Mouse (Mus musculus) liver, embryonic 13.5 days (tissue): Measurements from ENCODE around the gene Ralbp1. TPM values are rescaled to one million over a fixed set of nuclear protein-coding genes. Genes with fewer than 3 reads are reported as not detected.

Source experiments
- ATAC-seq: fragments of 200-750 bp; cut with Nextera tagmentation; 2 replicates; pipeline ENCODE4 v1.8.0; 2017; ENCODE audit warnings: low read depth, mild to moderate bottlenecking, moderate number of reproducible peaks, moderate library complexity
- DNase-seq: peaks from one replicate; pipeline ENCODE4 v3.0.0; 2022
- H3K27ac ChIP-seq: fragments of 300-500 bp; sonication (generic); 2 replicates; pipeline ENCODE4 v1.5.1; 2015; ENCODE audit warnings: moderate library complexity, mild to moderate bottlenecking, inconsistent platforms
- H3K27me3 ChIP-seq: fragments of 300-500 bp; sonication (generic); 2 replicates; pipeline ENCODE4 v1.6.1; 2015; ENCODE audit warnings: mild to moderate bottlenecking, inconsistent platforms
- H3K36me3 ChIP-seq: fragments of 300-500 bp; sonication (generic); 2 replicates; pipeline ENCODE4 v1.6.1; 2015; ENCODE audit warnings: mild to moderate bottlenecking, inconsistent platforms
- H3K4me1 ChIP-seq: fragments of 300-500 bp; sonication (generic); replicated peaks from 2 replicates; pipeline ENCODE4 v1.6.1; 2015; ENCODE audit warnings: inconsistent platforms
- H3K4me2 ChIP-seq: fragments of 300-500 bp; sonication (generic); 2 replicates; pipeline ENCODE4 v1.6.1; 2015; ENCODE audit warnings: inconsistent platforms, mild to moderate bottlenecking, moderate library complexity
- H3K4me3 ChIP-seq: fragments of 300-500 bp; sonication (generic); replicated peaks from 2 replicates; pipeline ENCODE4 v1.5.1; 2015; ENCODE audit warnings: mild to moderate bottlenecking, inconsistent platforms
- H3K9ac ChIP-seq: fragments of 300-500 bp; sonication (generic); 2 replicates; pipeline ENCODE4 v1.6.1; 2015; ENCODE audit warnings: mild to moderate bottlenecking, inconsistent platforms
- H3K9me3 ChIP-seq: fragments of 300-500 bp; sonication (generic); replicated peaks from 2 replicates; pipeline ENCODE4 v1.6.1; 2016; ENCODE audit warnings: inconsistent platforms
- WGBS: fragments of 180-500 bp; shearing (Covaris S2); methylation state at CpG from one replicate; pipeline ENCODE4 v1.1.7; 2015; ENCODE audit not compliant: insufficient replicate concordance; 5-methylcytosine and 5-hydroxymethylcytosine counted together
- polyA plus RNA-seq: library from polyadenylated mRNA; unstranded; fragments of >200 nt; fragmentation: Nextera tagmentation; extraction: Ambion mirVana; gene quantifications from 2 replicates; pipeline ENCODE4 v1.2.1, GENCODE M21; 2015

Ralbp1 gene
- polyA plus RNA-seq, 1 experiment from 2014 or later: 53.3 TPM

DNA sequence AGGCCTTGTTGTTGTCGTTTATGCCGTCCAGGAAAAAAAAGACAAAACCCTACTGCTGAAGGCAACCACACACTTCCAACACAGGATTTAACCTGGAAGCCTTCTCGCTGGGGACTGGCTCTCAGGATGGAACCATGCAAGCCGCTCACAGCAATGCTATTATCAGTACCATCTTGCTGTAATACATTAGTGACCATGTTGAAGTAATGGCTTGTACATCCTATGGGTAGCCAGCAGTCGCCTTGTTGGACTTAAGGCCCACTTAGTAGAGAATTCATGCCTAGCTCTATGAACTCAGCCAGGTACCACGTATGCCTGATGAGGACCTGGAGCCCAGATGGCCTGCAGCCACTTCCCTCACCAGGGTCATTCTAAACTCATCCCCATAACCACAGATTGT lies 40.2 kb downstream of the Ralbp1 start:
- no peak for DNase-seq
- WGBS: 76% methylated on average over 6 of the region's 6 CpGs

DNA sequence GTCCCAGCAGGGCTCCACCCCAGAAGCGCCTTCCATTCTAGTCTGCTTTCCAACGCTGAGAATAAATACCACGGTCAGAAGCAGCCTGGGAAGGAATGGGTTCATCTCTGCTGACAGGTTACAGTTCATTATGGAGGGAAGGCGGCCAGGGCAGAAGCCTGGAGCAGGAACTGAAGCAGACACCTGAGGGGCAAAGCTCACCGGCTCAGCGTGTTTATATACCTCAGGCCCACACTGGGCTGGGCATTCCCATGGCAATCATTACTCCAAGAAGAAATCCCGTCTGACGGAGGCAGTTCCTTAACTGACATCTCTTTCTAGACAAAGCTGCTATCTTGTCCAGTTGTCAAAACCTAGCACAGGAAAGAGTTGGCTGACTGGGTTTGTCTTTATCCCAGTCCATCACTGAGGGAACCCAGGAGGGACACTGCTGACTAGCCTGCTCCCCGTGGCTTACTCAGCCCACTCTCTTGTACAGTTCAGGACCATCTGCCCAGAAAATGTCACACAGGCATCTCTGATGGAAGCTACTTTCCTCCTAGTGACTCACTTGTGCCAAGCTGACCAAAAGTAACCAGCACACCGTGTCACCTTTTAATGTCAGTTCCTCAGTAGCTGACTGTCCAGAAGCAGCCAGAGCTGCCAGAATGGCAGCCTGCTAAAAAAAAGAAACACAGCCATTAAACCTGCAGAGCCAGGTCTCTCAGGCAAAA lies 42.8 kb downstream of the Ralbp1 start:
- ATAC-seq: no peak
- no peak for DNase-seq
- Histone ChIP-seq H3K27ac (no peak overlapping the region), H3K4me1 (no peaks in the 10 kb centered on the region), H3K27me3 (no peaks in the 10 kb centered on the region), H3K9ac (no peak overlapping the region), H3K9me3 (no peaks in the 10 kb centered on the region), H3K36me3 (peaks cover 54% of the 10 kb centered on the region), H3K4me3 (no peak overlapping the region), H3K4me2 (no peak overlapping the region)
- WGBS: 81% methylated on average over 10 of the region's 10 CpGs

More for the DNA sequence above, 40.2 kb downstream of the Ralbp1 start:
- Histone ChIP-seq H3K27ac (no peak overlapping the region), H3K4me3 (no peak overlapping the region), H3K9ac (no peak overlapping the region), H3K9me3 (no peaks in the 10 kb centered on the region), H3K27me3 (no peaks in the 10 kb centered on the region), H3K36me3 (peaks cover 46% of the 10 kb centered on the region), H3K4me1 (no peaks in the 10 kb centered on the region), H3K4me2 (no peak overlapping the region)
- ATAC-seq: no peak

DNA sequence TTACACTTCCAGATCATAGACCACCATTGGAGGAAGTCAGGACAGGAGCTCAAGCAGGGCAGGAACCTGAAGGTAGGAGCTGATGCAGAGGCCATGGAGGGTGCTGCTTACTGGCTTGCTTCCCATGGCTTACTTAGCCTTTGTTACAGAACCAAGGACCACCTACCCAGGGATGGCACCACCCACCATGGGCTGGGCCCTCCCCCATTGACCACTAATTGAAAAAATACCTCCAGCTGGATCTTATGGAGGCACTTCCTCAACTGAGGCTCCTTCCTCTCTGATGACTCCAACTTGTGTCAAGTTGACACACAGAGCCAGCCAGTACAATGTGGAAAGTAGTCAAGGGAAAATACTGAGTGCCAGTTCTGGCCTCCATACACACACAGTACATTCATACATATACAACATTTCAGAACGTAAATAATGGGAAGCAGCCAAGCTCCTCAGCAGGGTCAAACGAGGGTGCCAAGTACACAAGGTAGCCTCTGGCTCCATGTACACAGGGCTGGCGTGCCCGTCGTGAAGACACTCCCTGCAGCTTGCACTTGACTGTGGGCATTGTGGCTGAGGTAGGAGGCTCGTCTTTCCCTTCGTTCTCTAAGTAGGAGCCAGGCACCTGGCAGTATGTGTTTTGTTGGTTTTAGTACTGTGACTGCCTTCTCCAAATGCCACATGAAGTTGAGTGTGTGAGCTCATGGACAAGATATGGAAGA lies 45.9 kb downstream of the Ralbp1 start:
- Histone ChIP-seq H3K36me3 (peaks cover 82% of the 10 kb centered on the region), H3K27me3 (no peaks in the 10 kb centered on the region), H3K27ac (no peak overlapping the region), H3K9ac (no peak overlapping the region), H3K4me2 (no peak overlapping the region), H3K9me3 (no peaks in the 10 kb centered on the region), H3K4me3 (no peak overlapping the region), H3K4me1 (no peaks in the 10 kb centered on the region)
- DNase-seq (no peak), ATAC-seq (no peak)
- 81% methylated on average over 7 of the region's 7 CpGs for WGBS

- H3K27me3 ChIP-seq: no peaks in the 10 kb centered on the region
These were observed 48.9 kb downstream of the Ralbp1 start for GRCm38 (mm10) chr17:65836746-65837145.

DNA sequence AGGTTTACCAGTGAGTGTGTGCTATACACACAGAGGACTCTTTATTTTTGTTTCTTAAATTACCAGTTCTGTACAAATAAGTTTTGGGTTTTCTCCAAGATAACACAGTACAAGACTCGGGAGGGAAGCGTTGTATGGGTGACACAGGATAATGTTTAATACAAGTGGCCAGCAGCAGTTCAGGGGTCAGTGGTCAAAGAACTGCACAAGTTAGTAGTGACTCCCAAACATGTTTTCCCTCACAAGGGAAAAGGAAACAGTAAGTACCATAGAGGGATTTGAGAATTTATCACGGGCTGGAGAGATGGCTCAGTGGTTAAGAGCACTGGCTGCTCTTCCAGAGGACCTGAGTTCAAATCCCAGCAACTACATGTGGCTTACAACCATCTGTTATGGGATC lies 51.7 kb downstream of the Ralbp1 start:
- WGBS: 83% methylated on average over 3 of the region's 3 CpGs
- no peak overlapping the region for H3K4me3 ChIP-seq
- H3K9ac ChIP-seq: no peak overlapping the region
- H3K36me3 ChIP-seq: peaks cover 93% of the 10 kb centered on the region
- DNase-seq (no peak), ATAC-seq (no peak)
- H3K27ac ChIP-seq: no peak overlapping the region
- H3K9me3 ChIP-seq: no peaks in the 10 kb centered on the region
- no peaks in the 10 kb centered on the region for H3K27me3 ChIP-seq
- no peak overlapping the region for H3K4me2 ChIP-seq
- no peaks in the 10 kb centered on the region for H3K4me1 ChIP-seq

More at GRCm38 (mm10) chr17:65836746-65837145, 48.9 kb downstream of the Ralbp1 start:
- Histone ChIP-seq H3K9me3 (no peaks in the 10 kb centered on the region), H3K9ac (no peak overlapping the region), H3K4me3 (no peak overlapping the region), H3K4me1 (no peaks in the 10 kb centered on the region), H3K36me3 (peaks cover 91% of the 10 kb centered on the region), H3K27ac (no peak overlapping the region), H3K4me2 (no peak overlapping the region)
- ATAC-seq (no peak), DNase-seq (no peak)
- 72% methylated on average over 3 of the region's 3 CpGs for WGBS

DNA sequence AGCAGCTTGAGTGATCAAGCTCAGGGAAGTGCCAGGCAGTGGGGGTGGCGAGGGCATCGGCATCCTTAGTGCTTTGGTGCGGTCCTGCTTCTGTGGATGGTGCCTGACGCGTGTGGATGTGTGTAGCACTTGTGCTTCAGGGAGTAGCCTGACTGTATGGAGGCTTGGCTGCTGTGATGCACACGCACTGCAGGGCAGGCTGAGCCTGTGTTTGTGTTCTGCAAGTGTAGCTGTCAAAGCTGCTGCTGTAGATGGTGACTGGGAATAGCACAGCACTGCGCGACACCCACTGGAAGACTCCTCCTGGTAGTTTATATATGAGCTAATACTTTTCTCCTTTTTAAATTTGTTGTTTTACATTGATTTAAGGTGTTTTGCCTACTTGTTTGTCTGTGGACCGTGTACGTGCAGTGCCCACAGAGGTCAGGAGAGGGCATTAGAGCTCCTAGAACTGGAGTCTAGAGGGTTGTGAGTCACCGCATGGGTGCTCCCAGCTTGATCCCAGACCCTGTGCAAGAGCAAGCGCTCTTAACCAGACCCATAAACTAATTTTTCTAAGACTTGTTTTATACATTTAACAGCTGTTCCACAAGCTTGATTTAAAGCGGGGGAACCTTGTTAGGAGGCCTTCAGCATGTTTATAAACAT lies 55.3 kb downstream of the Ralbp1 start:
- no peaks in the 10 kb centered on the region for H3K27me3 ChIP-seq
- WGBS: 89% methylated on average over 13 of the region's 13 CpGs
- no peaks in the 10 kb centered on the region for H3K4me1 ChIP-seq
- H3K4me3 ChIP-seq: no peak overlapping the region
- ATAC-seq (no peak), DNase-seq (no peak)
- H3K9ac ChIP-seq: no peak overlapping the region
- no peak overlapping the region for H3K4me2 ChIP-seq
- no peaks in the 10 kb centered on the region for H3K9me3 ChIP-seq
- no peak overlapping the region for H3K27ac ChIP-seq
- peaks cover 73% of the 10 kb centered on the region for H3K36me3 ChIP-seq

DNA sequence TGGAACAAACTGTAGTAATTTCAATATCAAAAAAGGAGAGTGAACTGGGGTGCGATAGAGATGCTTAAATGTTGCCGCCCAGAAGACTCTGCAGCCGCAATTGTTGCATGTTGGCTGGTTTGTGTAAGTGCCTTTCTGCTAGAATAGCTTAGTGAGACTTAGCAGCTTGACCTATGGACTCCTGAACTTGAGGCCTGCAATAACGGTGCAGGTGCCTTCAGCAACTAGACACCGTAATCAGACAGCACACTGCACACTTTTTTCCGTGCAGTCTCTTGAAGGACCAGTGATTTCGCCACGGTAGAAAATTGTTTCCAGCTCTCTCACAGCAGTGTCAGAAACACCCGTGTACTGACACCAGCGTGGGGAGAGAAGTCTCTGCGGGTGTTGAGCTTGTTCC lies 56.6 kb downstream of the Ralbp1 start:
- Histone ChIP-seq H3K27me3 (no peaks in the 10 kb centered on the region), H3K4me2 (no peak overlapping the region), H3K36me3 (peaks cover 74% of the 10 kb centered on the region), H3K4me1 (no peaks in the 10 kb centered on the region), H3K9ac (no peak overlapping the region), H3K27ac (no peak overlapping the region), H3K4me3 (no peak overlapping the region), H3K9me3 (no peaks in the 10 kb centered on the region)
- DNase-seq (no peak), ATAC-seq (no peak)
- WGBS: 87% methylated on average over 11 of the region's 11 CpGs

- Histone ChIP-seq H3K4me1 (no peaks in the 10 kb centered on the region), H3K9ac (no peak overlapping the region), H3K27me3 (no peaks in the 10 kb centered on the region), H3K27ac (no peak overlapping the region), H3K36me3 (peaks cover 66% of the 10 kb centered on the region), H3K4me3 (no peak overlapping the region), H3K4me2 (no peak overlapping the region), H3K9me3 (no peaks in the 10 kb centered on the region)
- DNase-seq (no peak), ATAC-seq (no peak)
- 89% methylated on average over 5 of the region's 5 CpGs for WGBS
These were observed 57.7 kb downstream of the Ralbp1 start for GRCm38 (mm10) chr17:65827904-65828303.

DNA sequence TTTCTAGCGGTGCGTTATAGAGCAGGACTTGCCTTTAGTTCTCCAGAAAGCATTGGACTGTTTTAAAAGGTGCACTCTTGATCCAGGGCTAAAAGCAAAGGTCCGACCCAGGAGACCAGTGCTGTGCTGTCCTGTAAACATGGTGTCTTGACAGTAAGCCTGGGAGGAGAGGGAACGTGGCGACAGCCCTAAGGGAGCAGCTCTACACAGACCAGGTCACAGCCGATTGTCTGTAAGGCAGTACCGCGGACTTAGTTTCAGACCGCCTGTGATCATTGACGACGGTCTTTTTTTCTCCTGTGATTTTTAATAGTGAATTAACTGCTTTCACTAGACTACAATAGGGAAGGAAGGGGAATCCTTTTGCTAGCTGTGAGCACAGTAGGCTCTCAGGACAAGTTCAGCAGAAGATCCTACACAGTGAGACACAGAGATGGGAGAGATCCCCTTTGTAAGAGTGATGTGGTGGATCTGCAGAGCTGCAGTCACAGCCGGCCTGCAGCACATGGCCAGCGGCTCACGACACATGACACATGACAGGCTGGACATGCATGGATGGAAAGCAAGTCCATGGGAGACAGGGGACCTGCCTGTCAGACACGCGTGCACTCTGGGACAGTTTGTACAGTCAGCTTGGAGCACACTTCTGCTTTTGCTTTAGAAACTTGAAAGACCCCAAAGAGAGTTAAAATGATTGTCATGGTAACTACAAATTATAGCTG lies 58.3 kb downstream of the Ralbp1 start:
- Histone ChIP-seq H3K27me3 (no peaks in the 10 kb centered on the region), H3K4me1 (no peaks in the 10 kb centered on the region), H3K9me3 (no peaks in the 10 kb centered on the region), H3K27ac (no peak overlapping the region), H3K4me3 (no peak overlapping the region), H3K36me3 (peaks cover 69% of the 10 kb centered on the region), H3K4me2 (no peak overlapping the region), H3K9ac (no peak overlapping the region)
- ATAC-seq (no peak), DNase-seq (no peak)
- 86% methylated on average over 16 of the region's 16 CpGs for WGBS

GRCm38 (mm10) chr17:65826257-65826656 lies 59.3 kb downstream of the Ralbp1 start:
- Histone ChIP-seq H3K4me2 (no peak overlapping the region), H3K4me1 (no peaks in the 10 kb centered on the region), H3K9ac (no peak overlapping the region), H3K4me3 (no peak overlapping the region), H3K9me3 (no peaks in the 10 kb centered on the region), H3K27ac (no peak overlapping the region), H3K36me3 (peaks cover 65% of the 10 kb centered on the region), H3K27me3 (no peaks in the 10 kb centered on the region)
- ATAC-seq: no peak
- WGBS: 50% methylated on average over 9 of the region's 9 CpGs
- DNase-seq: no peak

GRCm38 (mm10) chr17:65824246-65824645 lies 61.4 kb downstream of the Ralbp1 start:
- no peak for ATAC-seq
- Histone ChIP-seq H3K27ac (no peak overlapping the region), H3K4me3 (no peak overlapping the region), H3K27me3 (no peaks in the 10 kb centered on the region), H3K4me1 (no peaks in the 10 kb centered on the region), H3K36me3 (peaks cover 52% of the 10 kb centered on the region), H3K9ac (no peak overlapping the region), H3K4me2 (no peak overlapping the region), H3K9me3 (no peaks in the 10 kb centered on the region)
- 80% methylated on average over 10 of the region's 10 CpGs for WGBS
- DNase-seq: no peak
